Mouse (Mus musculus): ENCODE results near the gene Wdr5b. TPM values are rescaled to one million over a fixed set of nuclear protein-coding genes. Genes with fewer than 3 reads are reported as not detected.

Gene Wdr5b
- total RNA-seq, 2 experiments from 2014 or later = 3.7 to 8.6 TPM

DNA sequence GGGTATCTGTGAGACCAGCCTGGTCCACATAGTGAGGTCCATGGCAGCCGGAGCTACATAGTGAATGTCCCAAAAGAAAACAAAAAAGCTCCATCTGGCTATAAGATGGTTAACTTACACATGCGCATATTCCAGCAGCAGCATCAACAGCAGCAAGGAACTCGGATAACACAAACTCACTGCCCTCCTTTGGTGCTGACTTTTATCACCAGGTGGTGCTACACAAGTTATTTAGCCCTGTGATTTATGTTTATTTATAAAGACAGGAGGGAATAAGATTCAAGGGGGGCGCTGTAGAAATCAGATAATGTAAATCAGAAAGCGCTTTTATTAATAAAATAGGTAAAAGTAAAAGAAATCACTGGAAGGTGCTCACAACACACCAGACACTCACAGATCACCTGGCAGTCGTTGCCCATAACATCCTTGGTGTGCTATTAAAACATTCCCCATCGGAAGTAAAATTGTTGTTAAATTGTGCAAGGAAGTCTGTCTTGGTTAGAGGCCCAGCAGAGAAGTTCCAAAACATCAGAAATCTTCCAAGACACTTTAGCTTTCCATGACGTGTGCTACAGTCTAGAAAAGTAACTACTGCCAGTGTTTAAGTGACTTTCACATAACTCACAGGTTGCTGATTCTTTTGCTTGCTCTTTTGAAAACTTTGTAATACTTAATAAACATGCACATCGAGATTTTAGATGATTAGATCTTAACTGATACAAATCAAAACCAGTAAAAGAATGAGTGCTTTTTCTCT is 29.0 kb downstream of the Wdr5b start:
- ATAC-seq (replicated peaks; ENCODE audit: low FRiP score, poor library complexity, severe bottlenecking) = no peak

DNA sequence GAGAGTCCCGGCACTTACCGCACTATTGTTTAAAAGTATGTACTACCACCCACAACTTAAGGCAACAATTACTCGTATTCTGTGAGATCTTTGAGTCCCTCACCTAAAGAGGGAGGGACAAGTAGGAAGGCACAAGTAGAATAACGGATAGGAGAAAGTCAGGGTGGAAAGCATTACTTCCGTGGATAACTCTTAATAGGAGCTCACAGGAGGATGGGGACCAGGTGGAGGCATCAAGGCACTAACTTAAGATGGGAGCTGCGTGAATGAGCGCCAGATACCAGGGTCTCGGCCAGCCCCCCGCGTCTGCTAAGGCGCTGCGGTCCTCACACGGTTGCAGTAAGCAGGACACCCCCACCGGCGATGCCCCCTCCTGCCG is 30.1 kb downstream of the Wdr5b start:
- ATAC-seq (replicated peaks; ENCODE audit: low FRiP score, poor library complexity, severe bottlenecking) = peak; percentile 12

DNA sequence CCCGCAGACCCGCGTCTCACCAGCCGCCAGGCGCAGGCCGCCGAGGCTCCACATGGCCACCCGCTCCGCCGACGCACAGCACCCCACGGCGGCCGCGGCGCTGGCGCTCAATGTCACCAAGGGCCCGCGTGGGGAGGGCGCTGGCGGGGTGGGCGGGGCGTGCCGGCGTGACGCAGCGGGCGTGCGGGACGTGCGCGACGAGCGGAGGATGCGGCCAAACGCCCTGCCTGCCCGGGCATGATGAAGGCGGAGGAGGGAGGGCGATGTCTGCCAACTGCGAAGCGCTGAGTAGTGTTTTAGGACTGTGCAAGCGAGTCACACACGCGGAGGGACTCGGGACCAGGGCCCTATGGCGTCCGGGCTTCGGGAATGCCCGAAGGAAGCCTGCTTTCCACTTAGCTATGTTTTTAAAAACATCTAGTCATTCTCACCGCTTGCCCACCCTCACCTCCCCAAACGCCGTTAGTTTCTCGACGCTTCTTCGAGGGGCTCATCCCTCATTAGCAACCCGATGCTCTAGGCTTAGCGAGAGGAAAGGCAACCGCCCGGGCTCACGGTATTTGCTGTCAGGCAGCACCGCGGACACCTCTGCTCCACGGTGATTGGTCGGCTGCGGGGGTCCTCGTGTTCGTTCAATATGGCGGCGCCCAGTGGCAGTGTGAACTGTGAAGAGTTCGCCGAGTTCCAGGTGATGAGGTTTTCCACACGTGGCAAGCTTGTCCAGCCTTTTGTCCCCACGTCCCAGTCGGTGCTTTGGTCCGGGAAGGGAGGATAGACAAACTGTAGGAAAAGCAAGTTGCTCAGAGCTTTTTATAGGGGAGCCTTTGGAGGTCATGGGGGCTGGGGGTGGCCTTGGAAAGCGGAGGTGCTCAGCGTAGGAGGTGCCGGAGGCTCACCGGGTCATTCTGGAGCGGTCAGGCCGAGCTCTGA is 30.7 kb downstream of the Wdr5b start, which contains the start of the genes Fam162a and Ccdc58:
Fam162a (minus strand) TSS at position 145 of the 930 bp plus-strand sequence.
Ccdc58 (plus strand) TSS at position 236 of the 930 bp plus-strand sequence.
- peak; percentile 94 for ATAC-seq (replicated peaks; ENCODE audit: low FRiP score, poor library complexity, severe bottlenecking)

DNA sequence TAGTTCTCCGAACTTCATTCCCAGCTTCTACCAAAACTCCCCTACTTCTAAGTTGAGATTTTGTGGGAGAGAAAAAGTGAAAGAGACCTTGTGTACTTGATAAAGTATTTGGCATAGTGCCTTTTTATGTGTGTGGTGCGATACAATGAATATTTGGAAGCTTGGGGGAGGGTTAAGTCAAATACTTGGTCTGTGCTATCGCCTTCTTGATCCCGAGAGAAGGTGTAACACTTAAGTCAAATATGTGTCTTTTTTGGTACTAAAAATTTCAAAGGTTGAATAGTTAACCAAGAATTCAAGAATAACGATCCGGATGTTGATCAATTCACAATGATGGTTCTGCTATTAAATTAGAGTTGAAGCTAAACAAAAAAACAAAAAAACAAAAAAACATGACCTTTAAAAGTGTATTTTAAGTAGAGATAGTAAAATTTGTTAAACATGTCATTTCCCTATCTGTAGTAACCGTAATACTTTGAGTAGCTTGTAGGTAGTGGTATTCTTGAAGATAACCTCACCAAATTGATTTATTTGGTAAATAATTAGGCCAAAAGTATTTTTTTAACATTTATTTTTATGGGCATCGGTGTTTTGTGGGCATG is 31.5 kb downstream of the Wdr5b start:
- ATAC-seq (replicated peaks; ENCODE audit: low FRiP score, poor library complexity, severe bottlenecking) = no peak

DNA sequence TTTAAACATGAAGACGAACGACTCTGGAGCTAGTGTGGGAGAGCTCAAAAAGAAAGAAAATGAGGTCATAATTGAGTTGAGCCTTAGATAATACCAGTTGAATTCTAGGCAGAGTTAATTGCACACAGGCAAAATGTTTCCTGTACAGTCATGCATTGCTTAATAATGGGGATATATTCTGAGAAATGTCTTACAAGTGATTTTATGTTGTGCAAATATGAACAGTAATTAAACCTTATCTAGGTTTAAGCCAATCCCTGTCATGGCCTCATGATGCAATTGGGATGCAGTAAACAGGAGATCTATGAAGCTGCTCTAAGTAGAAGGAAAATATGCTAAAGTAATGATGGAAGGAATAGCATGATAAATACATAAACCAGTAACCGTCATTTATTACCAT is 33.8 kb downstream of the Wdr5b start:
- ATAC-seq (replicated peaks; ENCODE audit: low FRiP score, poor library complexity, severe bottlenecking) = no peak

DNA sequence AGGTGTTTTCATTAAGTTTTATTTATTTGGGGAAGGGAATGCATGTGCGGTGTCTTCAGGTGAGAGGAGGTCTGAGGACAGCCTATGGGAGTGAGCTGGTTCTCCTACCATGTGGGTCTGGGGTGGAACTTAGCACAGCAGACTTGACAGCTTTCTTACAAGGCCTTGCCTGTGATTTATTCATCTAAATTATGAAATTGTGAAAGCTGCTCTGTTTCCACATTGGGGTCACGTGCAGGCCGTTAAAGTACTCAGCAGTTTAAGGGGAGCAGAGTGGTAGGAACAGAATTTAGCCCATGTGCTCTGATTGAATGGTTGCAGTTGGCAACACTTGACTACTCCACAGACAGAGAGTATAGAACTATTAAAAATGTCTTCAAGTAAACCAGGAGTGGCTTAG is 38.9 kb downstream of the Wdr5b start:
- ATAC-seq (replicated peaks; ENCODE audit: low FRiP score, poor library complexity, severe bottlenecking) = no peak

DNA sequence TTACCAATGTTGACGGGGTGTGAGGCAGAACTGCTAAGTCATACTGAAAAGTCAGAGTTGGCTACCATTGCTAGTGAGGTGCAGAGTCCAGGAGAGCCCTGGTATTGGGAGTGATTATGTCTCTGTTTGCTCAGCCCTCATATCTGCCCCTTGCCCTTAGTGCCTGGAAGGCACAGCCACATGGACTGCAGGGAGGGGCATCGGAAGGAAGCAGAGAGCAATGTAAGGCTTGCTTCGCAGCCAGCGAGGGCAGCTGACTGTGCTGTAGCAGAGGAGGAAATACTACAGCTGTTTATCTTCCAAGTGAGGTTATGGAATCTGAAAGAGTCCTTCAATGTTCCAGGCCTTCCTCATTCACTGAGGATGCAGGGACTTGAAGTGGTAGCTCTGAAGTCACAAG is 46.9 kb downstream of the Wdr5b start:
- ATAC-seq (replicated peaks; ENCODE audit: low FRiP score, poor library complexity, severe bottlenecking) = no peak

DNA sequence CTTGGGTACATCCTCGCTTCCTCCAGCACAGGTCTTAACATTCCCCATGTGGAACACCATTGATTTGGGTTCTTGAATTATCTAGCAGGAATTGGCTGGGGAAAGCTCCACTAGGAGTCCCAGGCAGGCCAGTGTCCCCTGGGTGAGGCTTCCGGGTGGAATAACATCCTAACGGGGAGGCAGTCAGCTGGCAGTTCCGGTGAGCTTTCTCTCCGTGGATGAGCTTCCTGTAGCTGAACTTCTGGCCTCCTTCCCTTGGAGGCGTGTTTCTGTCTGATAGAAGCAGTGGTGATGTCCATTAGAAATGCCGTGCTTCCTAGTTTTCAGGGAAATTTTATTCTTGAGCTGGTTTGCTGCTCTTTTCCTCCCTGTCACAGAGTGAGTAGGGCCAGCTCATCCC is 48.1 kb downstream of the Wdr5b start:
- ATAC-seq (replicated peaks; ENCODE audit: low FRiP score, poor library complexity, severe bottlenecking) = no peak

DNA sequence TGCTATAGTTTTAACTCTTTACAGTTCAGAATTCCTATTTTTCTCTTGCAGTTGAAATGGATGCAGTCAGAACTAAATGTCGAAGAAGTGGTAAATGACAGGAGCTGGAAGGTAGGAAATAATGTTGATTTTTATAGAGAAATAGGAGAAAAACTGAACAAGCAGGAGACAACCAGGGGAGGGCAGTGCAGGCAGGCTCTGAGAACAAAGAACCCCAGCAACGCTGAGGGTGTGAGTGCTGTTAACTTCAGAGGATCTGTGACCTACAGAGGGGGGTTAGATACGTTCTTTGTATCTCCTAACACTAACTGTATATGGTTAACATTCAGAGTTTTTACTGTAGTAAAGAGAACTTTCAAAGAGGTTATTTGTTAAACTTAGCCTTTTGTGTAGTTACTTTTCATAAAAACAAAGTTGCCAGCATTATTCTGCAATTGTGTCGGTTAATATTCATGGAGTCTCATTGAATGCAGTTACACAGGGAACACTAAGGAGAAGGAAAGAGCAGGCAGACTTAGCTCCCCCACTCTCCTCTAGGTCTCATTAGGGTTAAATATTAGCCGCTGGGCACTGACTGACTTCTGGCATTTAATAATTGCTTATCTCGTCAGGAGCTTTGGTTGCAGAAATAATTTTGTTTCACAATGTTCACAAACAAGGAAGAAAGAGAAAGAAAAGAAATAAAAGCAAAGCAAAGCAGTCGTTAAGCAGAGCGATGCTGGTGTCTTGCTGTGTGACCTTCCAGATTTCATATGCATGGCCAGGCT is 49.0 kb downstream of the Wdr5b start:
- no peak for ATAC-seq (replicated peaks; ENCODE audit: low FRiP score, poor library complexity, severe bottlenecking)

DNA sequence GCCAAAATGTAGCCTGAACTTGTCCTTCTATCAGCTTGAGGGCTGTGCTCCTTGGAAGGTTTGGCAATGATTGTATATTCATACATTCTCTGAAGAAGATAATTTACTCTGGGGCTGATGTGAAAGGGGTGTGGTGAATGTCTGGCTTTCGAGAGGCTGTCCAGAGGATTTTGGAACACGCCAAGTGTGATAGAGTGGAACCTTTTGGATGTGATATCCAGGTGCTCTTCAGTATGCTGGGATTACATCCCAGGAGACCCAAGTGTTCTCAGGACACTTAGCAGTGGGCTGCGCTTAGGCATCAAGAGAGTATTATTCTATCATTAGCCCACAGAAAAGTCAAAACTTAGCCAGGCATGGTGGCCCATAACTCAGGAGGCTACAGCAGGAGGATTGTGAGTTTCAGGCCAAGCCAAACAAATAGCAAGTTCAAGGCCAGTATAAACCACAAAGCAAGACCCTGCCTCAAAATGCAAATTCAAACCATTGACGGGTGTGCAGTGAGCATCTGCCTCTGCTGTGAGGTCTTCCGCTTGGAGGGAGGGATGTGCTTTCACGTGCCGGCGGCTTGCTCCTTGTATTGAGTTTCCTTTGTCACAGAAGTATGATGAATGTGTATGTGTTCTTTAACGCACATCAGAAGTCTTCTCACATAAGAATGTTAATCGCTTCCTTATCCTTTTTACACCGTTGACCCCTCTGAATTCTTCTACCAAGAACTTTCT is 50.0 kb downstream of the Wdr5b start:
- ATAC-seq (replicated peaks; ENCODE audit: low FRiP score, poor library complexity, severe bottlenecking) = no peak

Other genes with a start within 250 kb of the Wdr5b start
- 17.3 and 18.0 TPM in 2 replicates for gene Parp14, start 169.6 kb upstream of the Wdr5b start, total RNA-seq (2015; ENCODE audit: low replicate concordance)
- 34.6 and 34.8 TPM in 2 replicates for gene Parp14, start 169.6 kb upstream of the Wdr5b start, total RNA-seq (2017; ENCODE audit: low replicate concordance)
- 21.3 and 23.0 TPM in 2 replicates for gene Parp9, start 102.7 kb upstream of the Wdr5b start, total RNA-seq (2015; ENCODE audit: low replicate concordance)
- 30.7 and 41.3 TPM in 2 replicates for gene Parp9, start 102.7 kb upstream of the Wdr5b start, total RNA-seq (2017; ENCODE audit: low replicate concordance)
- 13.3 and 15.0 TPM in 2 replicates for gene Dtx3l, start 102.0 kb upstream of the Wdr5b start, total RNA-seq (2015; ENCODE audit: low replicate concordance)
- 25.2 and 25.4 TPM in 2 replicates for gene Dtx3l, start 102.0 kb upstream of the Wdr5b start, total RNA-seq (2017; ENCODE audit: low replicate concordance)
- 29.8 and 43.5 TPM in 2 replicates for gene Kpna1, start 62.4 kb upstream of the Wdr5b start, total RNA-seq (2015; ENCODE audit: low replicate concordance)
- gene Kpna1, start 62.4 kb upstream of the Wdr5b start, total RNA-seq (2017; ENCODE audit: low replicate concordance) = 34.3 and 55.9 TPM in 2 replicates
- 13.0 and 31.1 TPM in 2 replicates for gene Fam162a, start 30.4 kb downstream of the Wdr5b start, total RNA-seq (2015; ENCODE audit: low replicate concordance)
- gene Fam162a, start 30.4 kb downstream of the Wdr5b start, total RNA-seq (2017; ENCODE audit: low replicate concordance) = 8.1 and 37.1 TPM in 2 replicates
- gene Ccdc58, start 30.5 kb downstream of the Wdr5b start, total RNA-seq (2015; ENCODE audit: low replicate concordance) = 4.8 and 21.3 TPM in 2 replicates
- 2.6 and 10.6 TPM in 2 replicates for gene Ccdc58, start 30.5 kb downstream of the Wdr5b start, total RNA-seq (2017; ENCODE audit: low replicate concordance)
- gene Csta1, start 90.1 kb downstream of the Wdr5b start, total RNA-seq (2015; ENCODE audit: low replicate concordance) = not detected in 2 replicates
- gene Csta1, start 90.1 kb downstream of the Wdr5b start, total RNA-seq (2017; ENCODE audit: low replicate concordance) = not detected in 2 replicates
- gene Stfa2l1, start 115.6 kb downstream of the Wdr5b start, total RNA-seq (2015; ENCODE audit: low replicate concordance) = 55.3 and 63.3 TPM in 2 replicates
- gene Stfa2l1, start 115.6 kb downstream of the Wdr5b start, total RNA-seq (2017; ENCODE audit: low replicate concordance) = 2.2 and 7.4 TPM in 2 replicates
- gene Gm5483, start 143.0 kb downstream of the Wdr5b start, total RNA-seq (2015; ENCODE audit: low replicate concordance) = 27.0 and 42.1 TPM in 2 replicates
- gene Gm5483, start 143.0 kb downstream of the Wdr5b start, total RNA-seq (2017; ENCODE audit: low replicate concordance) = 16.6 and 23.1 TPM in 2 replicates
- gene Gm5416, start 169.2 kb downstream of the Wdr5b start, total RNA-seq (2015; ENCODE audit: low replicate concordance) = not detected in 2 replicates
- gene Gm5416, start 169.2 kb downstream of the Wdr5b start, total RNA-seq (2017; ENCODE audit: low replicate concordance) = not detected in 2 replicates
- not detected in 2 replicates for gene 2010005H15Rik, start 180.3 kb downstream of the Wdr5b start, total RNA-seq (2015; ENCODE audit: low replicate concordance)
- not detected in 2 replicates for gene 2010005H15Rik, start 180.3 kb downstream of the Wdr5b start, total RNA-seq (2017; ENCODE audit: low replicate concordance)
- 1.5 and 6.5 TPM in 2 replicates for gene Stfa1, start 235.8 kb downstream of the Wdr5b start, total RNA-seq (2015; ENCODE audit: low replicate concordance)
- 2.7 TPM in 1 of 2 replicates, not detected in the other for gene Stfa1, start 235.8 kb downstream of the Wdr5b start, total RNA-seq (2017; ENCODE audit: low replicate concordance)